Mouse (Mus musculus) liver, postnatal 0 days (tissue): ENCODE results near the gene Thtpa. TPM values are rescaled to one million over a fixed set of nuclear protein-coding genes. Genes with fewer than 3 reads are reported as not detected.
A peak's percentile ranks its signal among the peaks of the same experiment; 100 is the strongest.

ENCODE experiments used
- ATAC-seq: fragments of 200-750 bp; cut with Nextera tagmentation; 2 replicates; pipeline ENCODE4 v1.8.0; 2017; ENCODE audit warnings: mild to moderate bottlenecking, moderate library complexity
- DNase-seq: peaks from one replicate; pipeline ENCODE4 v3.0.0-alpha.2; 2016
- H3K27ac ChIP-seq: fragments of 300-500 bp; sonication (generic); 2 replicates; pipeline ENCODE4 v1.5.1; 2014; ENCODE audit warnings: antibody characterized with exemption, moderate library complexity, mild to moderate bottlenecking, low read depth
- H3K27me3 ChIP-seq: fragments of 300-500 bp; sonication (generic); 2 replicates; pipeline ENCODE4 v1.6.1; 2014; ENCODE audit warnings: low read length, control low read depth, mixed read lengths; ENCODE audit not compliant: insufficient read depth
- H3K36me3 ChIP-seq: fragments of 300-500 bp; sonication (generic); replicated peaks from 2 replicates; pipeline ENCODE4 v1.6.1; 2014; ENCODE audit warnings: mild to moderate bottlenecking, control low read depth, low read length, moderate library complexity, mixed read lengths; ENCODE audit not compliant: insufficient read depth
- H3K4me1 ChIP-seq: fragments of 300-500 bp; sonication (generic); 2 replicates; pipeline ENCODE4 v1.6.1; 2014; ENCODE audit warnings: antibody characterized with exemption, mild to moderate bottlenecking, control low read depth; ENCODE audit not compliant: insufficient read depth
- H3K4me2 ChIP-seq: fragments of 300-500 bp; sonication (generic); 2 replicates; pipeline ENCODE4 v1.6.1; 2014; ENCODE audit warnings: low read depth, mild to moderate bottlenecking, low read length, moderate library complexity, mixed read lengths
- H3K4me3 ChIP-seq: fragments of 300-500 bp; sonication (generic); 2 replicates; pipeline ENCODE4 v1.5.1; 2014; ENCODE audit warnings: low read depth, low read length
- H3K9ac ChIP-seq: fragments of 300-500 bp; sonication (generic); replicated peaks from 2 replicates; pipeline ENCODE4 v1.6.1; 2014; ENCODE audit warnings: mild to moderate bottlenecking, moderate library complexity
- H3K9me3 ChIP-seq: fragments of 300-500 bp; sonication (generic); 2 replicates; pipeline ENCODE4 v1.6.1; 2016; ENCODE audit warnings: mild to moderate bottlenecking, control low read depth, low read length, mixed read lengths
- CTCF ChIP-seq: sonication (generic); IDR thresholded peaks from 2 replicates; pipeline ENCODE4 v1.5.1; 2016; ENCODE audit warnings: antibody characterized with exemption, low read depth
- EP300 ChIP-seq: IDR thresholded peaks from 2 replicates; pipeline ENCODE4 v1.6.1; 2016; ENCODE audit warnings: antibody characterized with exemption, low read depth, mild to moderate bottlenecking
- WGBS: fragments of 180-500 bp; shearing (Covaris S2); extraction: QIAGEN DNeasy Blood & Tissue Kit; methylation state at CpG from one replicate; pipeline ENCODE4 v1.1.7; 2014; ENCODE audit not compliant: insufficient replicate concordance; 5-methylcytosine and 5-hydroxymethylcytosine counted together
- polyA plus RNA-seq: library from polyadenylated mRNA; unstranded; fragments of >200 nt; fragmentation: Nextera tagmentation; extraction: Ambion mirVana; gene quantifications from 2 replicates; pipeline ENCODE4 v1.2.1, GENCODE M21; 2015

Thtpa gene
- polyA plus RNA-seq, 1 experiment from 2014 or later = 7.0 TPM

DNA sequence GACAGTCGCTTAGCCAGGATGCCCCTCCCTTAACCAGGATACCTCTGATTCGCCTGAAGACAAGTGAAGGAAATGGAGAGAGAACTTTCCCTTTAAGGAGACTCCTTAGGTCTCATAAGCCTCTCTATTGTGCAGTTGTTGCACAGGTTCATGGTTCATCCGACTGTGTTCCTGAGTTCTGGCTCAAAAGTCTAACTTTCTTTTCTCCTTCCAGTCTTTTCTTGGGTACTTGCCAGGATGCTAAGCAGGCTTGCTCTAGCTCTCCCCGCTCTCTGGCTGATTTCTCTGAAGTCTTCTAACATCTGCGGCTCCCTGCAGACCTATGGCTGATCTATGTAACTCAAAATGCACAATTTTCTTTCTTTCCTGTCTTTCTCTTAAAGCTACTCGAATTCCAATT, 11.1 kb upstream of the Thtpa start:
- 72% methylated on average over 6 of the region's 6 CpGs for whole genome bisulfite sequencing
- H3K4me3 ChIP-seq = no peak overlapping the region
- peaks cover 4% of the 10 kb centered on the region; the same call in 1 of the 2 replicates for H3K27me3 ChIP-seq
- H3K4me1 ChIP-seq = peaks cover 13% of the 10 kb centered on the region
- H3K9ac ChIP-seq = no peak overlapping the region
- H3K36me3 ChIP-seq = no peaks in the 10 kb centered on the region
- no peak overlapping the region for H3K4me2 ChIP-seq
- TF ChIP-seq EP300 = no peak
- no peak for TF ChIP-seq CTCF
- no peak for ATAC-seq
- H3K9me3 ChIP-seq = no peaks in the 10 kb centered on the region
- no peak for DNase-seq
- H3K27ac ChIP-seq = no peak overlapping the region

- ATAC-seq = peak; percentile 57
Measured at GRCm38 (mm10) chr14:55085324-55086008, 9.1 kb upstream of the Thtpa start.

GRCm38 (mm10) chr14:55086009-55086514, 8.5 kb upstream of the Thtpa start:
- no peak overlapping the region for H3K27ac ChIP-seq
- WGBS = 81% methylated on average over 6 of the region's 6 CpGs
- ATAC-seq = no peak

More at GRCm38 (mm10) chr14:55085324-55086008, 9.1 kb upstream of the Thtpa start:
- Histone ChIP-seq H3K9me3 (no peaks in the 10 kb centered on the region), H3K27ac (no peak overlapping the region), H3K4me1 (peaks cover 10% of the 10 kb centered on the region), H3K4me2 (no peak overlapping the region), H3K4me3 (no peak overlapping the region), H3K27me3 (no peaks in the 10 kb centered on the region), H3K9ac (no peak overlapping the region), H3K36me3 (no peaks in the 10 kb centered on the region)
- TF ChIP-seq EP300 = no peak
- no peak for TF ChIP-seq CTCF
- WGBS = 75% methylated on average over 9 of the region's 9 CpGs
- peak; percentile 50 for DNase-seq

DNA sequence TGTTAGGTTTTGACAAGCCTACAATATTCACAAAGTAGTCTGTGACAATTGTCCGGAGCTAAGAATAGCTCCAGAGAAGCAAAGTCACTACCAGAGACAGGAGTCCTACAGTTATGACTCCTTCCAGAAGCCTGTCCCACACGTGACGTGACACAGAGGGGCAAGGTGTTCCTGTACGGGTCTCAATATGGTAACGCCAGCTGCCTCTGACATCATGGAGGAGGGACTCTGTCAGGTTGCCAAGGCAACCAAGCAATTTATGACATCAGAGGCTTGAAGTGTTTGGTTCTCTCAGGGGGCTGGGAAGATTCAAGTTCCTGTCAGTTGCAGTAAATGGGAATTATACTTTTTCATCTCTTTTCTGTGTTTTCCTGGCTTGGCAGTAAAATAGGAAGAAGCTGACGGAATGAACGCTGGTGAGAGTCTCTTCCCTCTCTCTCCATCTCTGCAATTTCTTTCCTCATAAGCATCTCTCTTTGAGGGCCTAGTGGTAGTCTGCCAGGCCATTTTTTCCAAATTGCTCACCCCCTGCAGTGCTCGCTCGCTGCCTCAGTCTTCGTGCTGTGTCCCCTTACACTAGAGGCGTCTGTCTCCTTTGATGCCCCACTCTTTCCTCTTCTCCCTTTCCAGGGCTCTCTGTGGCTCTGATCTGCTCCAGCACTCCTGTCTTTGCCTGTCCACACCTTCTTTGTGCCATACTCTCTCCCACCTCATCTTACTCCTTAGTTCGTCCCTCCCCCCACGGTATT, 5.2 kb upstream of the Thtpa start:
- Histone ChIP-seq H3K9ac (no peak overlapping the region), H3K27ac (peak overlapping the region; percentile 19; the same call in 1 of the 2 replicates), H3K4me2 (no peak overlapping the region), H3K27me3 (no peaks in the 10 kb centered on the region), H3K9me3 (no peaks in the 10 kb centered on the region), H3K36me3 (no peaks in the 10 kb centered on the region), H3K4me3 (no peak overlapping the region), H3K4me1 (peaks cover 18% of the 10 kb centered on the region)
- TF ChIP-seq CTCF = no peak
- TF ChIP-seq EP300 = no peak
- ATAC-seq (no peak), DNase-seq (no peak)
- 67% methylated on average over 13 of the region's 13 CpGs for WGBS

More at GRCm38 (mm10) chr14:55086009-55086514, 8.5 kb upstream of the Thtpa start:
- no peak for DNase-seq
- Histone ChIP-seq H3K9ac (no peak overlapping the region), H3K4me3 (no peak overlapping the region), H3K4me2 (no peak overlapping the region), H3K27me3 (no peaks in the 10 kb centered on the region), H3K9me3 (no peaks in the 10 kb centered on the region), H3K36me3 (no peaks in the 10 kb centered on the region), H3K4me1 (peaks cover 14% of the 10 kb centered on the region)
- no peak for TF ChIP-seq EP300
- no peak for TF ChIP-seq CTCF

GRCm38 (mm10) chr14:55091209-55091865, 3.2 kb upstream of the Thtpa start:
- DNase-seq (no peak), ATAC-seq (no peak)
- Histone ChIP-seq H3K36me3 (no peaks in the 10 kb centered on the region), H3K4me2 (peak overlapping the region; percentile 95), H3K4me1 (peaks cover 20% of the 10 kb centered on the region), H3K4me3 (peak overlapping the region; percentile 70), H3K9ac (peak overlapping the region; percentile 47), H3K27ac (0 out of 2 replicates have a peak overlapping the region, but pooled peaks have one; percentile 9), H3K27me3 (no peaks in the 10 kb centered on the region), H3K9me3 (no peaks in the 10 kb centered on the region)
- WGBS = 8% methylated on average over 34 of the region's 34 CpGs
- TF ChIP-seq EP300 (no peak), CTCF (no peak)
